Mouse (Mus musculus) megakaryocyte, embryonic 14.5 days (primary cell): ENCODE measurements around the gene Grin2a.

Experiments used
- FLI1 ChIP-seq: IDR thresholded peaks from 2 replicates; pipeline ENCODE4 v1.6.1; 2012; ENCODE audit warnings: low read length, inconsistent platforms, mixed read lengths
- GATA1 ChIP-seq: IDR thresholded peaks from 3 replicates; pipeline ENCODE4 v1.6.1; 2012; ENCODE audit warnings: mixed read lengths, low read length, inconsistent platforms, borderline replicate concordance

DNA sequence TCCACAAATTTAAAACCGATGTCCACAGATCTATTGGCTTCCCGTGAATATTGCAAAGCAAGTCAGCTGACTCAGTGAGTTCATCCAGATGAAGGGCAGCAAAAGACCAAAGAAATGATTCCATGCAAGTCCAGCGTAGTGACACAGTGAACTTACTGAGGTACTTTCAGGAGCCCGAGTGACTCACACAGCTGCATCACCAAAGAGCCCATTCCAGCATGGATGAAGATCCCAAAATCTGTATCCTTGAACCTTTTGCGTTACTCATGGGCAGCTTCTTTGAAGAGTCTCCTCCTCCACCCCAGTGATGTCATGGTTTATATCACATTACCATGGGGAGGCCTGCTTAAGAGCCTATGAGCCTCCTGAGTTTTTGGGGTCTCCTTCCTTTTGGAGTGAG is 460.2 kb downstream of the Grin2a start:
- no peak for TF ChIP-seq FLI1
- no peak for TF ChIP-seq GATA1
